Mouse (Mus musculus) CH12.LX (cell line): ENCODE data around the gene 6030498E09Rik.

ENCODE experiments used
- CTCF ChIP-seq, 2 experiments: IDR thresholded peaks in 1 of 2; conservative IDR thresholded peaks in 1 of 2; 2 replicates each; pipeline ENCODE4 v1.5.1; 2011 to 2012; ENCODE audit warnings: low read depth in 2 of 2, low read length in 2 of 2, improper control_type of control experiment in 1 of 2, inconsistent platforms in 1 of 2, mild to moderate bottlenecking in 1 of 2, moderate library complexity in 1 of 2
- ELF1 ChIP-seq: IDR thresholded peaks from 2 replicates; pipeline ENCODE4 v1.6.1; 2014; ENCODE audit warnings: low read depth, mild to moderate bottlenecking, inconsistent platforms, low read length, improper control_type of control experiment
- IRF4 ChIP-seq: IDR thresholded peaks from 2 replicates; pipeline ENCODE4 v1.6.1; 2014; ENCODE audit warnings: low read depth, mild to moderate bottlenecking, inconsistent platforms, low read length, improper control_type of control experiment
- MAX ChIP-seq: IDR thresholded peaks from 2 replicates; pipeline ENCODE4 v1.6.1; 2011; ENCODE audit warnings: low read length, improper control_type of control experiment
- MEF2A ChIP-seq: IDR thresholded peaks from 2 replicates; pipeline ENCODE4 v1.6.1; 2014; ENCODE audit warnings: low read depth, mild to moderate bottlenecking, inconsistent platforms, low read length, improper control_type of control experiment, borderline replicate concordance
- NRF1 ChIP-seq: IDR thresholded peaks from 2 replicates; pipeline ENCODE4 v1.6.1; 2014; ENCODE audit warnings: low read depth, mild to moderate bottlenecking, inconsistent platforms, low read length, improper control_type of control experiment, moderate library complexity
- POLR2A ChIP-seq: IDR thresholded peaks from 2 replicates; pipeline ENCODE4 v1.6.1; 2011; ENCODE audit warnings: low read depth, mild to moderate bottlenecking, improper control_type of control experiment, low read length
- UBTF ChIP-seq: IDR thresholded peaks from 2 replicates; pipeline ENCODE4 v1.6.1; 2012; ENCODE audit warnings: low read depth, mild to moderate bottlenecking, inconsistent platforms, low read length, improper control_type of control experiment, moderate library complexity
- ZNF384 ChIP-seq: IDR thresholded peaks from 2 replicates; pipeline ENCODE4 v1.6.1; 2012; ENCODE audit warnings: low read depth, low read length, improper control_type of control experiment, inconsistent platforms

- TF ChIP-seq ELF1 = no peak
- peak in 1 of 2 experiments; percentile 0; a peak in 1 of 4 replicates for TF ChIP-seq CTCF (conservative IDR thresholded peaks at IDR 0.05 in 1 of 2, IDR thresholded peaks at IDR 0.05 in 1 of 2; ENCODE audit: low read depth in 2 of 2, low read length in 2 of 2)
- TF ChIP-seq NRF1 = no peak
- no peak for TF ChIP-seq POLR2A
- no peak for TF ChIP-seq MEF2A
- no peak for TF ChIP-seq MAX
- TF ChIP-seq ZNF384 = no peak
- TF ChIP-seq IRF4 = no peak
- no peak for TF ChIP-seq UBTF
Observed at GRCm38 (mm10) chrX:38771453-38771852, 1.0 kb upstream of the 6030498E09Rik start.
